Mouse (Mus musculus) small intestine, adult 2 months (tissue): ENCODE measurements around the gene Chn2.
A peak's percentile ranks its signal among the peaks of the same experiment; 100 is the strongest.

ENCODE experiments used
- CTCF ChIP-seq: fragments of 200-500 bp; IDR thresholded peaks from 2 replicates; pipeline ENCODE4 v1.5.1; 2012; ENCODE audit warnings: low read depth, mild to moderate bottlenecking, control low read depth, inconsistent platforms, low read length, moderate library complexity, mixed read lengths; ENCODE audit not compliant: insufficient replicate concordance, insufficient read length; ENCODE audit errors: extremely low read depth
- POLR2A ChIP-seq: fragments of 200-500 bp; IDR thresholded peaks from 2 replicates; pipeline ENCODE4 v1.6.1; 2012; ENCODE audit warnings: low read depth, mild to moderate bottlenecking, control low read depth, inconsistent platforms, low read length, moderate library complexity

DNA sequence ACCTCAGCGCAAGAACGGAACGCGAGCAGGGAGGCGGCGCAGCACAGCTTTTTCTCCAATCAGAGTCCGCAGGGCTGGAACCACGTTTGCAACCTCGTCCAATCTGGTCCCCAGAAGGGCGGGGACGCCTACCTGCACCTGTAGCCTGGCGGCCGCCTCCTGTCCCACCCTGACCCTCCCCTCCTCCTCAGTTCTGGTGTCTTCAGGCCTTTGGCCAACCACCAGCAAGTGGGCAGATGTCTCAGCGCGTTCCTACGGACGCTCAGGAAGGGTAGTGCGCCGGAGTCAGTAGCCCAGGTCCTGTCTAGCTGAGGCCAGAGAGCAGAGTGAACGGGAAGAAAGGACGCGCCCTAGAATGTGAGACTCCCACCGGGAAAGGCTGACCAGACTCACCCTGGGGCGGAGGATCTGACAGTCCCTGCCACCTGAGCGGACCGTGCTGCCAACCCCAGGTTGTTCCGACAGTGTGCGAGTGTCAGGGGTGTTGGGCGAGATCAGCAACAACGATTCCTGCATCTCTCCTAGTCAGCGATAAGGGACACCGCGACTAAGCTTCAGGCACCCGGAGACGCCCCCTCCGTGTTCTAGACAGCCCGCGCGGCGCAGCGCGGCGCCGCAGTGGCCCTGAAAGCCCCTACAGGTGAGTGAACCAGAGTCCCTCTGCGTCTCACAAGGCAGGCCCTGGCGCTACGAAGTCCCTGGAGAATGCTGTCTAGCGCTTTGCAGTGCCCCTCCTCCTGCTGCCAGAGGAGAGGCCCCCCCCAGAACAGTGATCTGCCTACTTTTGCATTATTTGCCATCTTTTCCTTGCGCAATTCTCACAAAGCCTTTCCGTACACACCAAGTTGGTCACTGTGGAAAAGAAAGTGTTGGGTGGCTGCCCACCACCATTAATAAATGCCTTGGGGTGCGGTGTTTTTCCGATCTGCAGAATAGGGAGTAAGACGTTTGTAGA lies 287.6 kb downstream of the Chn2 start:
- peak; percentile 3; the same call in 1 of the 2 replicates for TF ChIP-seq CTCF
- TF ChIP-seq POLR2A: peak; percentile 98
